Mouse (Mus musculus) midbrain, postnatal 0 days (tissue): Measurements from ENCODE around the gene Hoxb6. TPM values are rescaled to one million over a fixed set of nuclear protein-coding genes. Genes with fewer than 3 reads are reported as not detected.
A peak's percentile ranks its signal among the peaks of the same experiment; 100 is the strongest.

Experiments used
- ATAC-seq: fragments of 200-750 bp; cut with Nextera tagmentation; 2 replicates; pipeline ENCODE4 v1.8.0; 2017; ENCODE audit warnings: moderate number of reproducible peaks, mild to moderate bottlenecking, moderate TSS enrichment, moderate library complexity; ENCODE audit not compliant: low FRiP score
- DNase-seq: peaks from one replicate; pipeline ENCODE4 v3.0.0-alpha.2; 2015; ENCODE audit warnings: low spot score
- H3K27ac ChIP-seq: fragments of 300-500 bp; sonication (generic); 2 replicates; pipeline ENCODE4 v1.5.1; 2014; ENCODE audit warnings: low read depth, mild to moderate bottlenecking, low read length, mixed read lengths
- H3K27me3 ChIP-seq: fragments of 300-500 bp; sonication (generic); 2 replicates; pipeline ENCODE4 v1.6.1; 2014; ENCODE audit warnings: low read length, control low read depth, mixed read lengths; ENCODE audit not compliant: insufficient read depth
- H3K36me3 ChIP-seq: fragments of 300-500 bp; sonication (generic); 2 replicates; pipeline ENCODE4 v1.6.1; 2014; ENCODE audit warnings: low read length, control low read depth, mixed read lengths; ENCODE audit not compliant: insufficient read depth
- H3K4me1 ChIP-seq: fragments of 300-500 bp; sonication (generic); 2 replicates; pipeline ENCODE4 v1.6.1; 2014; ENCODE audit warnings: mild to moderate bottlenecking, control low read depth, antibody characterized with exemption, low read length, mixed read lengths; ENCODE audit not compliant: insufficient read depth
- H3K4me2 ChIP-seq: fragments of 300-500 bp; sonication (generic); 2 replicates; pipeline ENCODE4 v1.6.1; 2014; ENCODE audit warnings: low read depth, mild to moderate bottlenecking, low read length, mixed read lengths; ENCODE audit not compliant: poor library complexity, severe bottlenecking
- H3K4me3 ChIP-seq: fragments of 300-500 bp; sonication (generic); 2 replicates; pipeline ENCODE4 v1.5.1; 2014; ENCODE audit warnings: low read depth, mild to moderate bottlenecking, low read length, moderate library complexity
- H3K9ac ChIP-seq: fragments of 300-500 bp; sonication (generic); replicated peaks from 2 replicates; pipeline ENCODE4 v1.6.1; 2014; ENCODE audit warnings: mild to moderate bottlenecking, low read length, moderate library complexity, mixed read lengths; ENCODE audit not compliant: poor library complexity, severe bottlenecking
- H3K9me3 ChIP-seq: fragments of 300-500 bp; sonication (generic); 2 replicates; pipeline ENCODE4 v1.6.1; 2016; ENCODE audit warnings: low read length, control low read depth
- CTCF ChIP-seq: IDR thresholded peaks from 2 replicates; pipeline ENCODE4 v1.5.1; 2016; ENCODE audit warnings: antibody characterized with exemption, mild to moderate bottlenecking
- WGBS: fragments of 180-500 bp; shearing (Covaris S2); extraction: QIAGEN DNeasy Blood & Tissue Kit; methylation state at CpG from one replicate; pipeline ENCODE4 v1.1.7; 2014; 5-methylcytosine and 5-hydroxymethylcytosine counted together
- polyA plus RNA-seq: library from polyadenylated mRNA; unstranded; fragments of >200 nt; fragmentation: Nextera tagmentation; extraction: Ambion mirVana; gene quantifications from 2 replicates; pipeline ENCODE4 v1.2.1, GENCODE M21; 2015
- total RNA-seq: library from RNA; depleted of rRNA; stranded (reverse); fragments of >200 nt; gene quantifications from 2 replicates; pipeline ENCODE4 v1.2.3, GENCODE M21; 2014

Gene Hoxb6
- total and polyA plus RNA-seq, 2 experiments from 2014 or later: 0.22 TPM; not detected in 1

DNA sequence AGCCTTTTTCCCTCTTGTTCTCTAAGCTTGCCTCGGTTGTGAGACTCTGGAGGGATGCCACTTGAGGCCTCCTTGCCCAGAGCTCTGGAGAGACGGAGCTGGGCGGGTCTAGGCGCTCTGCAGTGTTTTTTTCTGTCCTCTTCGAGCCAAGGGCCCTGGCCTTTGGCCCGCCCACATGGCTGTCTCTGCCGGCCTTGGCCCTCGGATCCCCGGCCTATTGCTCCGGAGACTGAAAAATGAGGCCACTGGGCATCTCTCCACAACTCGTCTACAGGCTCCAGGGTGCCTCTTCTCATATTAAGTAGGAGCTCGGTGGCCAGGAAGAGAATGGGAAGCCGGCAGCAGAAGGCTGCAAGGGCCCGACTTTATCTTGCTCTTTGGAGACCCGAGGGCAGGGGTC is 9.6 kb downstream of the Hoxb6 start:
- H3K4me1 ChIP-seq: no peaks in the 10 kb centered on the region
- peaks cover 94% of the 10 kb centered on the region for H3K27me3 ChIP-seq
- no peaks in the 10 kb centered on the region for H3K9me3 ChIP-seq
- ATAC-seq: no peak
- no peak overlapping the region for H3K4me2 ChIP-seq
- no peak for TF ChIP-seq CTCF
- H3K27ac ChIP-seq: no peak overlapping the region
- H3K4me3 ChIP-seq: no peak overlapping the region
- under 1% methylated on average over 15 of the region's 15 CpGs for WGBS
- no peak overlapping the region for H3K9ac ChIP-seq
- H3K36me3 ChIP-seq: no peaks in the 10 kb centered on the region
- peak; percentile 58 for DNase-seq

DNA sequence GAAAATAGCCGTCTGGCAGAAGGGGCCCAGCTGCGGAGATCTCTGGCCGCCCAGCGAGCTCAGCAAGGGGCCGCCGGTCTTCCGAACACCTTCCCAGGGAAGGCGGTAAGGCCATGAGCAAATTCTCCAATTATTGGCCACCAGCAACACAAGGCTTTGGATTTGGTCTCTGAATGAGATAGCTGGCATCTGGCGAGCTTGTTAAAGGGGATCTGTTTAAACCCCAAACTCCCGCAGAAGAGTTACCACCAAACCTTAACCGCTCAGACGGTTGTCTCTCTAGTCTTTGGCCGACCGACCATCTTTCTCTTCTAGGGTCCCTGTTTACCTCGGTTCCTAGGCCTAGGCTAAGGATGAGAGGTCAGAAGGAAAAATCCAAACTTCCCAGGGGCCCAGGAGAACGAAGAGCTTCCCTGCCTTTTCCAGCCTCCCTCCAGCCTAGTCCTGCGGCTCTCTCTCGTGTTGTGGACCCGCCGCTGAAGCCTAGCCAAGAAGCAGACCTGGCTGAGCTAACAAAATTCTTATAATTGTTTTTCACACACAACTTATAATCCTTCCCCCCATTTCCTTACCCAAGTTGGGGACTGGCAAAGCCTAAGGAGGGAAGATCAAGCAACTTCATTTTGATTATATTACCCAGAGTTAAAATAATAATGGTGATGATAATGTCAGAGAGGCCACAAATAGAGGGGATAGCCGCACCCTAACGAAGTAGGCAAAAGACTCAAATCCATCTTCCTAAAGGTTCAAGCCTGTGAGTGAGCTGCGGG is 10.3 kb downstream of the Hoxb6 start:
- H3K36me3 ChIP-seq: no peaks in the 10 kb centered on the region
- no peaks in the 10 kb centered on the region for H3K4me1 ChIP-seq
- DNase-seq (no peak), ATAC-seq (no peak)
- no peak overlapping the region for H3K9ac ChIP-seq
- H3K9me3 ChIP-seq: no peaks in the 10 kb centered on the region
- no peak for TF ChIP-seq CTCF
- H3K27me3 ChIP-seq: peaks cover 94% of the 10 kb centered on the region
- H3K4me3 ChIP-seq: no peak overlapping the region
- no peak overlapping the region for H3K4me2 ChIP-seq
- H3K27ac ChIP-seq: no peak overlapping the region
- WGBS: 2% methylated on average over 23 of the region's 23 CpGs

DNA sequence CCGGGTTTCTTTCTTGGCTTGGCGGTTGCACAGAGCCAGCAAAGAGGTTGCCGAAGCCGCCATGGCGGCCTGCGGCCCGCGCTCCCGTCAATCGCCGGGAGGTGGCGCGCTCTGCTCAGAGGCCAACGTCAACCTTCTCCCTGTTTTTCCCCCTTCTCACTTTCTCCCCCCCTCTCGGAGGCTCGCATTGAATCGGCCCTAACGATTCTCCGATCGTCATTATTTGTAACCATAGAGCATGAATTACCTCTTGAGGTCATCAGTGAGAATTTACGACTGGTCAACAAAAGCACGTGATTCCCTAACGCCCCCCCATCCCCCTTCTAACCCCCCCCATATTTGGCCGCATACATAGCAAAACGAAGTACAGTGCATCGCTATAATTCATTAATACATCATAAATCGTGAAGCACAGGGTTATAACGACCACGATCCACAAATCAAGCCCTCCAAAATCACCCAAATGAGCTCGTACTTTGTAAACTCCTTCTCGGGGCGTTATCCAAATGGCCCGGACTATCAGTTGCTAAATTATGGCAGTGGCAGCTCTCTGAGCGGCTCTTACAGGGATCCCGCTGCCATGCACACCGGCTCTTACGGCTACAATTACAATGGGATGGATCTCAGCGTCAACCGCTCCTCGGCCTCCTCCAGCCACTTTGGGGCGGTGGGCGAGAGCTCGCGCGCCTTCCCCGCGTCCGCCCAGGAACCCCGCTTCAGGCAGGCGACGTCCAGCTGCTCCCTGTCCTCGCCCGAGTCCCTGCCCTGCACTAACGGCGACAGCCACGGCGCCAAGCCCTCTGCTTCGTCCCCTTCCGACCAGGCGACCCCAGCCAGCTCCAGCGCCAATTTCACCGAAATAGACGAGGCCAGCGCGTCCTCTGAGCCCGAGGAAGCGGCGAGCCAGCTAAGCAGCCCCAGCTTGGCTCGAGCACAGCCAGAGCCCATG is 11.1 kb downstream of the Hoxb6 start, which contains the start of gene Hoxb5:
Gene Hoxb5, plus strand, starts transcription at position 186 of the 949 bp plus-strand sequence.
- no peaks in the 10 kb centered on the region for H3K9me3 ChIP-seq
- H3K4me1 ChIP-seq: no peaks in the 10 kb centered on the region
- H3K36me3 ChIP-seq: no peaks in the 10 kb centered on the region
- ATAC-seq: no peak
- peaks cover 96% of the 10 kb centered on the region for H3K27me3 ChIP-seq
- peak; percentile 80 for TF ChIP-seq CTCF
- no peak within 1 kb of the TSS for H3K4me3 ChIP-seq
- no peak within 1 kb of the TSS for H3K27ac ChIP-seq
- WGBS: under 1% methylated on average over 69 of the region's 69 CpGs
- H3K4me2 ChIP-seq: no peak within 1 kb of the TSS
- peak; percentile 82 for DNase-seq
- H3K9ac ChIP-seq: no peak within 1 kb of the TSS

DNA sequence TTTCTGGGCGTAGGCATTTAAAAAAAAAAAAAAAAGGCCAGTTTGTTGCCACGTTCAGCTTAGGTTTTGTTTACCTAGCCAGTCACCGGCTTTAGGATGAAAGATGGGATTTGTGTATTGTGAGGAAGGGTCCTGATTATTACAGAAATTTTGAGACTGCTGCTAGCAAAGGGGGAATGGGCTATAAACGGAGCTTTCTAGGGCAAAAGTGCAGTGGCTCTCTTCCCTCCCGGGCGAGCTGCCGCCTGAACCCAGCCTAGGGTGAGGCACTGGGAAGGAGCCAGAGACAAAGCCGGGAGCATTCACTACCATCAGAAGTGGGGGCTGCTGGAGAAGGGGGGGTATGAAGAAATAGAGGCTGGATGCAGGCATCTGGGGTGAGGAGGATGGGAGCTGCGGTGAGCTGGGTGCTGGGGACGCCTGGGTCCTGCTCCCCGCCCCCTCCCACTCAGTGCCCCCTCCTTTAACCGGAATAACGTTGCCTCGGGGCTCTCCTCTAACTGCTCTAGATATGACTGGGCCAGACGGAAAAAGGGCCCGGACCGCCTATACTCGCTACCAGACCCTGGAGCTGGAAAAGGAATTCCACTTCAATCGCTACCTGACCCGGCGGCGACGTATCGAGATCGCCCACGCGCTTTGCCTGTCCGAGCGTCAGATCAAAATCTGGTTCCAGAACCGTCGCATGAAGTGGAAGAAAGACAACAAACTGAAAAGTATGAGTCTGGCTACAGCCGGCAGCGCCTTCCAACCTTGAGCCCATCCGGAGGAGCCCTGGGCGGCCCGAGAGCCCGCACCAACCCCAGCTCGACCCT is 12.3 kb downstream of the Hoxb6 start:
- no peak for TF ChIP-seq CTCF
- Histone ChIP-seq H3K36me3 (no peaks in the 10 kb centered on the region), H3K27me3 (peaks cover 98% of the 10 kb centered on the region), H3K9ac (no peak overlapping the region), H3K4me3 (no peak overlapping the region), H3K27ac (no peak overlapping the region), H3K4me1 (no peaks in the 10 kb centered on the region), H3K4me2 (no peak overlapping the region), H3K9me3 (no peaks in the 10 kb centered on the region)
- WGBS: 3% methylated on average over 38 of the region's 38 CpGs
- DNase-seq: no peak
- no peak for ATAC-seq

DNA sequence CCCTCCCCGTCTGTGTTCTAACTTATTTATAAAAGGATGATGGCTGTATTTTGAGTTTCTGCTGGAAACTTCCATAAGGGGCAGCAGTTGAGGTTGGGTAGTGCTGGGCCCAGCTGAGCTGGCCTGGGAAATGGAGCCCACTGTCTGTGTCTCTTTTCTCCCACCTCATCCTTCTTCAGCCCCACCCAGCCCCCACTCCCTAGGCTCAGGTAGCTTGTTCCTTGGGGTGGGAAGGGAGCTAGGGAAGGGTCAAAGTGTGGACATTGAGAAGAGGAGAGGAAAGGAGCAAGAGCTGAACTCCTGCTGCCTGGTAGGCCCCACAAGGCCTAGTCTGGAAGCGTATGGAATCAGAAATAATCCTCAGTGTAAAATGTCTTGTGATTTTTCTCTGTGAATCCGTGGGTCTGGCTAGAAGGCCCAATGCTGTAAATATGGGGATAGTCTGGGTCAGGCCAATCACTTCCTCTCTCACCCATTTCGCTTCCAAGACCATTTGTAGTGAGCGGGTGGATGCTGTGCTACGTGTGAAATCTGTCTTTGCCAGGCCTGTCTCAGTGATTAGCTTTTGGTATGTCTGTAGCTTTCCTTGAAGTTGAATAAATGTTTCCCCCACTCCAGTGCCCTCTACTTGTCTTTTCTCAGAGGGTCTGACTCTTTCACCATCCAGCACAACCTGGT is 13.4 kb downstream of the Hoxb6 start:
- no peak for ATAC-seq
- no peak overlapping the region for H3K4me2 ChIP-seq
- no peak overlapping the region for H3K9ac ChIP-seq
- H3K4me3 ChIP-seq: no peak overlapping the region
- TF ChIP-seq CTCF: no peak
- H3K9me3 ChIP-seq: no peaks in the 10 kb centered on the region
- no peak for DNase-seq
- H3K27ac ChIP-seq: no peak overlapping the region
- WGBS: 50% methylated on average over 6 of the region's 6 CpGs
- peaks cover 98% of the 10 kb centered on the region for H3K27me3 ChIP-seq
- H3K4me1 ChIP-seq: no peaks in the 10 kb centered on the region
- H3K36me3 ChIP-seq: no peaks in the 10 kb centered on the region
